Mouse (Mus musculus) forebrain, embryonic 11.5 days (tissue): ENCODE data around the gene Lztr1. TPM values are rescaled to one million over a fixed set of nuclear protein-coding genes. Genes with fewer than 3 reads are reported as not detected.
"Not testable (repeated sequence)": the region's sequence is repeated elsewhere in the genome, so short reads cannot be mapped to it uniquely, and the experiment has no call there.

Source experiments
- ATAC-seq: fragments of 200-750 bp; cut with Nextera tagmentation; replicated peaks from 2 replicates; pipeline ENCODE4 v1.8.0; 2017; ENCODE audit warnings: moderate TSS enrichment; ENCODE audit not compliant: low FRiP score
- DNase-seq: peaks from one replicate; pipeline ENCODE4 v3.0.0-alpha.2; 2017; ENCODE audit warnings: low spot score
- H3K27ac ChIP-seq: fragments of 300-500 bp; sonication (generic); 2 replicates; pipeline ENCODE4 v1.5.1; 2014; ENCODE audit warnings: low read depth, low read length
- H3K27me3 ChIP-seq: fragments of 300-500 bp; sonication (generic); 2 replicates; pipeline ENCODE4 v1.6.1; 2014; ENCODE audit warnings: mild to moderate bottlenecking, low read length, mixed read lengths; ENCODE audit not compliant: control insufficient read depth, insufficient read depth
- H3K36me3 ChIP-seq: fragments of 300-500 bp; sonication (generic); 2 replicates; pipeline ENCODE4 v1.6.1; 2014; ENCODE audit warnings: mild to moderate bottlenecking, low read length, moderate library complexity, mixed read lengths; ENCODE audit not compliant: control insufficient read depth, insufficient read depth
- H3K4me1 ChIP-seq: fragments of 300-500 bp; sonication (generic); replicated peaks from 2 replicates; pipeline ENCODE4 v1.6.1; 2014; ENCODE audit warnings: low read length, mixed read lengths; ENCODE audit not compliant: control insufficient read depth, insufficient read depth
- H3K4me2 ChIP-seq: fragments of 300-500 bp; sonication (generic); 2 replicates; pipeline ENCODE4 v1.6.1; 2014; ENCODE audit warnings: low read depth, mild to moderate bottlenecking, low read length, moderate library complexity, mixed read lengths; ENCODE audit not compliant: severe bottlenecking
- H3K4me3 ChIP-seq: fragments of 300-500 bp; sonication (generic); 2 replicates; pipeline ENCODE4 v1.5.1; 2014; ENCODE audit warnings: low read depth, low read length
- H3K9ac ChIP-seq: fragments of 300-500 bp; sonication (generic); 2 replicates; pipeline ENCODE4 v1.6.1; 2014; ENCODE audit warnings: low read length
- H3K9me3 ChIP-seq: fragments of 300-500 bp; sonication (generic); 2 replicates; pipeline ENCODE4 v1.6.1; 2016; ENCODE audit warnings: low read length, mixed read lengths; ENCODE audit not compliant: control insufficient read depth
- WGBS: fragments of 180-500 bp; shearing (Covaris S2); extraction: QIAGEN DNeasy Blood & Tissue Kit; methylation state at CpG from one replicate; pipeline ENCODE4 v1.1.7; 2014; 5-methylcytosine and 5-hydroxymethylcytosine counted together
- polyA plus RNA-seq: library from polyadenylated mRNA; unstranded; fragments of >200 nt; fragmentation: Nextera tagmentation; extraction: Ambion mirVana; gene quantifications from 2 replicates; pipeline ENCODE4 v1.2.1, GENCODE M21; 2014

Gene Lztr1
- polyA plus RNA-seq, 1 experiment from 2014 or later = 97.5 TPM

DNA sequence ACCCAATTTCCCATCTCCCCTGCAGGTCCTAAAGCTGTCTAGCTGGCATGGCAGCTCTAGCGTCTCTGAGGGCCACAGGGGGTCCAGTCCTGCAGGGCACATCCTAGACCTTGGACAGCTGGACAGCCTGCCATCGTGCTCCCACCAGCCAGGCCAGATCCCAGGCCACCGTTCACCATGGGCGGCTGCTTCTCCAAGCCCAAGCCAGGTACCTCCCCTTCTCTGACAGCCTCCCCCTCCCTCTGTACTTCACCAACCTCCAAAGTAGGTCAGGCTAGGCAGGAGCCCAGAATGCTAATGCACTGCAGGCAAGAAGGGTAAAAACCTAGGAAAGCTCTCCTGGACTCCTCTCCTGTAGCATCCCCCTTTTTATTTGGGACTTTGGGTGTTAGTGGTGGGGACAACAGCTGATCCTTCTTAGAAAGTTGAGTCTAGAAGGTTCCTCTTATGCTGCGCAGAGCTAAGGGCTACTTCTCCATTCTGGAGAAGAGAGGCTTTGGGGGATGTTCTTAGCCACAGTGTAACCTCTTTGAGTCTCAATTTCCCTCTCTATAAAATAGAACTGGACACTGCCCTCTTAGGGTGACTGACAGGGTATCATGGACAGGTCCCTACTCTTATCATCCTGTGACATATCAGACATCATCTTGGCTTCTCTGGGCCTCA lies 16.5 kb upstream of the Lztr1 start:
- WGBS = 73% methylated on average over 5 of the region's 5 CpGs
- no peak for DNase-seq
- Histone ChIP-seq H3K4me1 (peaks cover 4% of the 10 kb centered on the region; the same call in 1 of the 2 replicates), H3K9me3 (no peaks in the 10 kb centered on the region), H3K4me2 (no peak overlapping the region), H3K36me3 (no peaks in the 10 kb centered on the region), H3K27me3 (peaks cover 5% of the 10 kb centered on the region), H3K27ac (no peak overlapping the region), H3K9ac (no peak overlapping the region), H3K4me3 (no peak overlapping the region)
- no peak for ATAC-seq

DNA sequence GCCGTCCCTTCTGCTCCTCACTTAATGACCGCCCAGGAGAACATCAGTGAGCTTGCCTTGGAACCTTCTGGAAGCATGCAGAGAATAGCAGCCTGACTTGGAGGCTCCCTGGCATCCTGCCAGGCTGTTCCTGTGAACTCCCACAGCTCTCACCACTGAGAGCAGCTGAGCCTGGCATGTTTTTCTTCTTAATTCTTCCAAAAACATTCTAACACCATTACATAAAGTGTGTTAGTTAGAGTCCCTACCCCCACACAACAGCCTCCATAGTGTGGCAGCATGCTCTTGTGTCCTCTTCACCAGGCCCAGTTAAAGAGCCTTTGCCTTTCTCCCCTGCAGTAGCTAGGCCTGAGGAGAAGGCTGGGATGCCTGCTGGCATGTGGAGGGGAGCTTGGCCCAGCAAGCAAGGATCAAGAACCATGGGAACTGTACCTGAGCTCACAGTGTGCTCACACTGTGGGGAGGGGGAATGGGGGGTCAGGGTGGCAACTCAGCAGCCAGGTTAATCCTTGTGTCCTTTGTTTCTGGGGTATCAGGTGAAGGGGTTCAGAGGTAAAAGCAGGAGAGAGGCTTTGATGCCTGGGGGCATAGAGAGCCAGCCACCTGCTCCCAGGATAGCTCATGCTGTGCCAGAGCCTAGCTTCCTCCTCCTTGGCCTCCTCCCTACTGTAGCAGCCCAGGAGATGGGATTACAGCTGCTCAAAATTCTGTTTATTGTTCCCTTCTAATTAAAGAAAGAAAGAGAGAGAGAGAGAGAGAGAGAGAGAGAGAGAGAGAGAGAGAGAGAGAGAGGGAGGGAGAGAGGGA lies 11.8 kb upstream of the Lztr1 start:
- H3K9me3 ChIP-seq = no peaks in the 10 kb centered on the region
- no peaks in the 10 kb centered on the region for H3K27me3 ChIP-seq
- H3K36me3 ChIP-seq = no peaks in the 10 kb centered on the region
- no peak overlapping the region for H3K27ac ChIP-seq
- H3K4me2 ChIP-seq = no peak overlapping the region
- ATAC-seq (no peak), DNase-seq (no peak)
- 76% methylated on average over 2 of the region's 2 CpGs for WGBS
- no peak overlapping the region for H3K9ac ChIP-seq
- H3K4me3 ChIP-seq = no peak overlapping the region
- H3K4me1 ChIP-seq = no peaks in the 10 kb centered on the region; the same call in 1 of the 2 replicates

DNA sequence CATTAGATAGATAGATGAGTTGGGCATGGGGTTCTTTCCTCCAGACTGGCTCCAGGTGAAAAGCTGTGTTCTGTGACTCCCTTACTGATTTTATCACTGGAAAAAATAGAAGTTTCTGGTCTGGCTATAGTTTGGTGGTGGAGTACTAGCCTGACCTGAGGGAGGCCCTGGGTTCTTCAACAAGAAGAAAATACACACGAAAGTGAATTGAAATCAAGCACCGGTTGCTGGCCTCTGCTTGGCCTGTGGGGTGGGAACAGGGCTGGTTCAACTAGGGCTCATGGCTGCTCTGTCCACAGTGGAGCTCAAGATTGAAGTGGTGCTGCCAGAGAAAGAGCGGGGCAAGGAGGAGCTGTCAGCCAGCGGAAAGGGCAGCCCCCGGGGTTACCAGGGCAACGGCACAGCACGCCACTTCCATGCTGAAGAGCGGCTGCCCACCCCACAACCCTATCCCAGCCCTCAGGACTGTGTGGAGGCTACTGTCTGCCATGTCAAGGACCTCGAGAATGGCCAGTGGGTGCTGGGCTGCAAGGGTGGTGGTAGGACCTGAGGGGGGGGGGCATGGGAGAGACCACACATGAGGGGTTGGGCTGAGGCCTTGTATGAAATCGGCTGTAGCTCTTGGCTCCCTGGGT lies 9.1 kb upstream of the Lztr1 start:
- no peaks in the 10 kb centered on the region for H3K27me3 ChIP-seq
- H3K4me2 ChIP-seq = 0 out of 2 replicates have a peak overlapping the region, but pooled peaks have one; percentile 15
- 20% methylated on average over 10 of the region's 10 CpGs for WGBS
- no peaks in the 10 kb centered on the region for H3K36me3 ChIP-seq
- peak; percentile 86 for ATAC-seq
- peak; percentile 80 for DNase-seq
- H3K9ac ChIP-seq = no peak overlapping the region
- H3K4me1 ChIP-seq = no peaks in the 10 kb centered on the region; the same call in 1 of the 2 replicates
- H3K4me3 ChIP-seq = no peak overlapping the region
- no peaks in the 10 kb centered on the region for H3K9me3 ChIP-seq
- H3K27ac ChIP-seq = no peak overlapping the region

DNA sequence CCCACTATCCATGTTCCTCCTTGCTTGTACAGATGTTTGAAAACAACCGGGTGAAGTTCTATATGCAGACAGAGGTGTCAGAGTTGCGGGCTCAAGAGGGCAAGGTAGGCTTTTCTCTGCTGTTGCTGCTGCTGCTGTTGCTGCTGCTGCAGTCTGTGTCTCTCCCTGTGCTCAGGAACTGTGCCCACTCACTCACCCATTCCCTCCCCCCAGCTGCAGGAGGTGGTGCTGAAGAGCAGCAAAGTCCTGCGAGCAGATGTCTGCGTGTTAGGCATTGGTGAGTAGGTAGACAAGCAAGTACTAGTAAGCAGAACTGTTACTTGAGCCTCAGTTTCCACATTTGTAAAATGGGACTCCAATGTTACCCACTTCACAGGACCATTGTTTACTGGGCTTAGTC lies 5.8 kb upstream of the Lztr1 start:
- Histone ChIP-seq H3K27ac (no peak overlapping the region), H3K4me2 (no peak overlapping the region), H3K9ac (no peak overlapping the region), H3K9me3 (no peaks in the 10 kb centered on the region), H3K27me3 (no peaks in the 10 kb centered on the region), H3K4me3 (no peak overlapping the region), H3K36me3 (no peaks in the 10 kb centered on the region), H3K4me1 (no peaks in the 10 kb centered on the region; the same call in 1 of the 2 replicates)
- 91% methylated on average over 4 of the region's 4 CpGs for WGBS
- ATAC-seq = no peak
- no peak for DNase-seq

- H3K4me2 ChIP-seq = no peak overlapping the region
- 88% methylated on average over 5 of the region's 5 CpGs for WGBS
Observed at GRCm38 (mm10) chr16:17507018-17507552, 1.4 kb upstream of the Lztr1 start.

GRCm38 (mm10) chr16:17508031-17508430 lies 457 bp upstream of the Lztr1 start:
- H3K27me3 ChIP-seq, DNase-seq, H3K36me3 ChIP-seq, ATAC-seq, H3K9me3 ChIP-seq: not testable (repeated sequence)
- 33% methylated on average over 3 of the region's 3 CpGs for WGBS
- Histone ChIP-seq H3K9ac (peak overlapping the region; percentile 85), H3K4me3 (peak overlapping the region; percentile 70), H3K4me2 (peak overlapping the region; percentile 79), H3K27ac (peak overlapping the region; percentile 81; the same call in 1 of the 2 replicates), H3K4me1 (peaks cover 13% of the 10 kb centered on the region)

More at GRCm38 (mm10) chr16:17507018-17507552, 1.4 kb upstream of the Lztr1 start:
- H3K4me3 ChIP-seq = no peak overlapping the region
- H3K27me3 ChIP-seq = no peaks in the 10 kb centered on the region
- DNase-seq = no peak
- no peak overlapping the region for H3K9ac ChIP-seq
- no peak for ATAC-seq
- no peak overlapping the region for H3K27ac ChIP-seq
- H3K4me1 ChIP-seq = peaks cover 13% of the 10 kb centered on the region
- H3K9me3 ChIP-seq = no peaks in the 10 kb centered on the region
- no peaks in the 10 kb centered on the region for H3K36me3 ChIP-seq

- no peaks in the 10 kb centered on the region for H3K27me3 ChIP-seq
- H3K4me2 ChIP-seq = peak overlapping the region; percentile 79
- H3K9ac ChIP-seq = peak overlapping the region; percentile 85
- no peak overlapping the region for H3K27ac ChIP-seq
- WGBS = 11% methylated on average over 9 of the region's 9 CpGs
- DNase-seq (no peak), ATAC-seq (no peak)
- H3K36me3 ChIP-seq = no peaks in the 10 kb centered on the region; the same call in none of the 2 replicates
- peak overlapping the region; percentile 70 for H3K4me3 ChIP-seq
- H3K9me3 ChIP-seq = no peaks in the 10 kb centered on the region
- H3K4me1 ChIP-seq = peaks cover 13% of the 10 kb centered on the region
Observed at GRCm38 (mm10) chr16:17509240-17509597, 731 bp downstream of the Lztr1 start.

DNA sequence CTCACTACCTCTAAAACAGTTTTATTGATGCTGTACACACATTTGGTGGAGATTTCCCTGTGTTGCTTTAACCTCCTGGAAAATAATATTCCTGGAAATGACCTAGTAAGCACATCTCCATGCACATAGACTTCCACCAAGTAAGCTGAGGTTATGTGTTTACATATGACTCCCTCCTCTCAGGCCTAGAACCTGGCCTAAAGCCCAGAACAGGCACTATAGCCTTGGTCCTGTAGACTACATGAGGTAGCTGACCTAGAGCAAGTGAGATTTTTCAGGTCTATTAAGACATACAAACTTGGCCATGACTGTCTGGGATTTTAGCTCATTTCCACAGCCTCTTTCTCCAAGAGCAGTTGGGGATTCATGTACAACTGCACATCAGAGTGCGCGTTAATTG lies 1.7 kb downstream of the Lztr1 start:
- Histone ChIP-seq H3K4me3 (no peak overlapping the region), H3K4me1 (peaks cover 13% of the 10 kb centered on the region), H3K27me3 (no peaks in the 10 kb centered on the region), H3K27ac (no peak overlapping the region), H3K9me3 (no peaks in the 10 kb centered on the region), H3K4me2 (peak overlapping the region; percentile 79; the same call in 1 of the 2 replicates), H3K36me3 (no peaks in the 10 kb centered on the region; the same call in none of the 2 replicates), H3K9ac (peak overlapping the region; percentile 85; the same call in 1 of the 2 replicates)
- WGBS = 100% methylated on average over 2 of the region's 2 CpGs
- ATAC-seq (no peak), DNase-seq (no peak)
